Mouse (Mus musculus) kidney, postnatal 4 days (tissue): ENCODE data around the gene Tas2r114.

Source experiments
- DNase-seq, 2 experiments: peaks; one replicate each; pipeline ENCODE4 v3.0.0; 2021; ENCODE audit warnings: mixed read lengths in 2 of 2

Gene Tas2r114

DNA sequence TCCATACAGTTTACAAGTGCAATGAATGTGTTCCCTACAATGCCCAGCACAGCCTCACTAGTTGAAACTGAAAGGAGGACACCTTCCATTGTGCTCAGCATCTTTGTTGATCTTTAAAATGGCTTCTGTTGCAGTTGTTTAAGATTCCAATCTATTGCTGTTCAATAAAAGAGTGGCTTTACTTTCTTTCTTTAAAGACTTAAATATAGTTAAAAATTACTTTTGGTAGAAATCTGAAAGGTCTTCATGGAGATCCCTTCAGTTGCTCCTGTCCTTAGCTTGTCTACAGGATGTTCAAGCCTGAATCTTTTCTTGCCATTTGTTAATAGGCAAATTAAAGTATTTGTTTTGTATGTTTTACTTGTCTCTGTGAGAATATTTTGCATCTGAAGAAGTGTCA lies at the start of gene Tas2r114:
TSS of gene Tas2r114 (minus strand) at position 101 of the 400 bp plus-strand sequence.
- DNase-seq, result no peak

DNA sequence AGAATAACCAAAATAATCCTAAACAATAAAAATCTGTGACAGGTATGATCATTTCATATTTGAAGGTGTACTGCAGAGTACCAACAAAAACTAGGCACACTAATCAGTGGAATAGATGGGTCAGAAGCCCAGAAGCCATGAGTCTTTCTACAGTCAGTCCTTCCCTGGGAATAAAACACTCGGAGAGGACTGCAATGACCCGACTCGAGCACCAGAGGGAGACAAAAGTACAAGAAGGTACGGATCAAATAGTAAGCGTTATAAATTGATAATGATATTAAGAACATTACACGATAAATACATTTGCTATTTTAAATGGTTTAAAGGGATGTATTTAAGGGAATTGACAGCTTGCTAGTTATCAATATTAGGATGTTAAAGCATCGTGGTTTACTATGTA lies 22.9 kb upstream of the Tas2r114 start:
- no peak for DNase-seq

DNA sequence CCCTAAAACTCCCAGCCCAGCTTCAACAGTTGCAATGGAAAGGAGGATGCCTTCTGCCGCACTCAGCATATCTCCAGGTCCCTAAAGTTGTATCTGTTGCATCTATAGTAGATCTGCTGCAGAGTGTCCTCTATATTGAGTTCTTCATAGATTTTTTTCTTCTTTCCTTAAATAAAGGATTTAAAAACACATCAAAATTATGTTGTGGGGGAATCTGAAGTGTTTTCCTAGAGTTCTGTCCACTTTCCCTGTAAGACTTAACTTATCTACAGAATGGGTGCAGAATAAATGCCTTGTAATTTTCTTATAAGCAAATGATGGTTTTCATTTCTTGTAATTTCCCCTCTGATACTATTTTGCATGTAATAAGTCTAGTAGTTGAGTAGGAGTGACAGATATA lies 2.5 kb downstream of the Tas2r114 start, which contains the start of gene Tas2r105:
TSS of gene Tas2r105 (minus strand) at position 101 of the 400 bp plus-strand sequence.
- no peak for DNase-seq

DNA sequence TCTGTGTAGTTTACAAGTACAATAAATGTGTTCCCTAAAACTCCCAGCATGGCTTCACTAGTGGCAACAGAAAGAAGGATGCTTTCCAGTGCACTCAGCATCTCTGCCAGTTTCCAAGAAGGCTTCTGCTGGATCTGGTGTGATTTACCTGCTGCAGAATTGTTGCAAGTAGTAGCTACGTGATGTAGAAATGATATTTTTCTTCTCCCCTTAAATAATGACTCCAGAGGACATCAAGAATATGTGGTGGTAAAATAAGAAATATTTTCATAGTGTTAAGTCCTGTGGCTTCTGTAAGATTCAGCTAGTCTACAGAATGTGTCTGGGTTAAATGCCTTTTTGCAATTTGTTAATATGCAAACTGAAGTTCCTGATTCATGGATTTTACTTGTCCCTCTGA lies 4.2 kb downstream of the Tas2r114 start, which contains the start of gene Tas2r104:
TSS of gene Tas2r104 (minus strand) at position 101 of the 400 bp plus-strand sequence.
- DNase-seq, result no peak

DNA sequence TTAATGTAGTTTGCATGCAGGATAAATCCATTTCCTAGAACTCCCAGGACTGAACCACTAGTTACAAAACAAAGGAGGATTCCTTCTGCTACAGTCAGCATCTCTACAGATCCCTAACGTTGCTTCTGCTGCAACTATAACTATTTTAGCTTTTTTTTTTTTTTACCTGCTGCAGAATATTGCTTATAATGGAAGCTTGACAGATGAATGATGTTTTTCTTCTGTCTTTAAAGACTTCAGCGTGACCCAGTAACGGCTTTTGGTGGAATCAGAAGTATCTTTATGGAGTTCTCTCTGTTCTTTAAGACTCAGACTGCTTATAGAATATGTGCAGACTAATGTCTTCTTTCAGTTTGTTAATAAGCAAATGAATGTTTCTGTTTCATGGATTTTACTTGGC lies 11.1 kb downstream of the Tas2r114 start, which contains the start of gene Tas2r106:
TSS of gene Tas2r106 (minus strand) at position 101 of the 400 bp plus-strand sequence.
- DNase-seq, result no peak

DNA sequence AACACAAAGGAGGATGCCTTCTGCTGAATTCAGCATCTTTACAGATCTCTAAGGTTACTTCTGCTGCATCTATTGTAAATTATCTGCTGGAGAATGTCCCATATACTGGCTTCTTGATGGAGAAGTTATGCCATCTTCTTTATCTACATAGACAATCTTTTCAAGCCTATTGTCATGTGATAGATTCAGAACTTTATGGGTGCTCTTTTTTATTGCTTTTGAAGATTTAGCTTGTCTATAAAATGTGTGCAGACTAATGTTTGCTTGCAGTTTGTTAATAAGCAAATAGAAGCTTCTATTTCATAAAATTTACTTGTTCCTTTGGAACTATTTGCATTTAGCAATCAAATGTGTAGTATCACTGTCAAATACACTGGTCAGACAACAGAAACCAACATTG lies 29.8 kb downstream of the Tas2r114 start, which contains the start of gene Tas2r107:
TSS of gene Tas2r107 (minus strand) at position 101 of the 400 bp plus-strand sequence.
- no peak for DNase-seq
